Mouse (Mus musculus) neutrophil, adult 5-6 weeks (primary cell): Measurements from ENCODE around the gene Oas1c. TPM values are rescaled to one million over a fixed set of nuclear protein-coding genes. Genes with fewer than 3 reads are reported as not detected.

Experiments
- ATAC-seq: fragments of 151-379, 151-347 bp; 2 replicates; pipeline ENCODE4 v1.8.0; 2017; ENCODE audit warnings: mild to moderate bottlenecking, moderate TSS enrichment; ENCODE audit not compliant: insufficient number of reproducible peaks, poor library complexity, low FRiP score, severe bottlenecking; ENCODE audit errors: extremely low read depth
- total RNA-seq: library from RNA; stranded (forward); fragments of 200-1000 nt; gene quantifications from 2 replicates; pipeline ENCODE4 v1.2.3, GENCODE M21; 2017

Gene Oas1c
- total RNA-seq, 1 experiment from 2014 or later, result 10.2 TPM

GRCm38 (mm10) chr5:120793043-120793442 lies 19.3 kb downstream of the Oas1c start:
- ATAC-seq, result peak; percentile 39; the same call in 1 of the 2 replicates

GRCm38 (mm10) chr5:120787042-120787441 lies 25.3 kb downstream of the Oas1c start:
- ATAC-seq, result 0 out of 2 replicates have a peak, but pooled peaks have one; percentile 25

GRCm38 (mm10) chr5:120782446-120782845 lies 29.9 kb downstream of the Oas1c start:
- ATAC-seq, result no peak

- ATAC-seq, result no peak
Observed at GRCm38 (mm10) chr5:120781646-120782045, 30.7 kb downstream of the Oas1c start.

- ATAC-seq, result no peak
Observed at GRCm38 (mm10) chr5:120779922-120780321, 32.4 kb downstream of the Oas1c start.

GRCm38 (mm10) chr5:120778941-120779340 lies 33.4 kb downstream of the Oas1c start:
- ATAC-seq, result no peak

- peak; percentile 62 for ATAC-seq
Observed at GRCm38 (mm10) chr5:120777478-120777877, 34.8 kb downstream of the Oas1c start, which contains the start of gene Oas3. Oas3 (minus strand) TSS chr5:120777661.

- ATAC-seq, result no peak
Observed at GRCm38 (mm10) chr5:120776801-120777200, 35.5 kb downstream of the Oas1c start.

- peak; percentile 44 for ATAC-seq
Observed at GRCm38 (mm10) chr5:120775287-120775985, 36.9 kb downstream of the Oas1c start.

- no peak for ATAC-seq
Observed at GRCm38 (mm10) chr5:120769396-120769795, 42.9 kb downstream of the Oas1c start.

- no peak for ATAC-seq
Observed at GRCm38 (mm10) chr5:120765010-120765409, 47.3 kb downstream of the Oas1c start.

GRCm38 (mm10) chr5:120761901-120762300 lies 50.4 kb downstream of the Oas1c start:
- ATAC-seq, result no peak

- no peak for ATAC-seq
Observed at GRCm38 (mm10) chr5:120754215-120754614, 58.1 kb downstream of the Oas1c start.

- ATAC-seq, result no peak
Observed at GRCm38 (mm10) chr5:120752786-120753185, 59.5 kb downstream of the Oas1c start.

- ATAC-seq, result no peak
Observed at GRCm38 (mm10) chr5:120751206-120751605, 61.1 kb downstream of the Oas1c start.

Other genes starting within 250 kb of the Oas1c start
- 15.6 and 15.9 TPM in 2 replicates for gene Tpcn1, start 223.8 kb downstream of the Oas1c start, total RNA-seq
- gene Iqcd, start 223.5 kb downstream of the Oas1c start, total RNA-seq, result 0.47 TPM in 1 of 2 replicates, not detected in the other
- 0.81 and 3.6 TPM in 2 replicates for gene Rita1, start 199.9 kb downstream of the Oas1c start, total RNA-seq
- 58.6 and 61.8 TPM in 2 replicates for gene Ddx54, start 199.8 kb downstream of the Oas1c start, total RNA-seq
- gene Cfap73, start 178.3 kb downstream of the Oas1c start, total RNA-seq, result not detected in 2 replicates
- 4.5 and 5.4 TPM in 2 replicates for gene Rasal1, start 163.7 kb downstream of the Oas1c start, total RNA-seq
- gene Dtx1, start 100.6 kb downstream of the Oas1c start, total RNA-seq, result 30.0 and 36.0 TPM in 2 replicates
- gene Oas2, start 62.7 kb downstream of the Oas1c start, total RNA-seq, result 48.7 and 57.1 TPM in 2 replicates
- 72.6 and 77.3 TPM in 2 replicates for gene Oas3, start 34.9 kb downstream of the Oas1c start, total RNA-seq
- 0.47 TPM in 1 of 2 replicates, not detected in the other for gene Oas1e, start 17.0 kb downstream of the Oas1c start, total RNA-seq
- not detected in 2 replicates for gene Oas1f, start 34.9 kb upstream of the Oas1c start, total RNA-seq
- gene Oas1h, start 48.9 kb upstream of the Oas1c start, total RNA-seq, result not detected in 2 replicates
- gene Oas1g, start 75.1 kb upstream of the Oas1c start, total RNA-seq, result 5.8 and 6.5 TPM in 2 replicates
- 27.4 and 30.1 TPM in 2 replicates for gene Oas1a, start 95.0 kb upstream of the Oas1c start, total RNA-seq
- gene Oas1d, start 102.0 kb upstream of the Oas1c start, total RNA-seq, result not detected in 2 replicates
- gene Rph3a, start 197.6 kb upstream of the Oas1c start, total RNA-seq, result not detected in 2 replicates